Mouse (Mus musculus): ENCODE measurements at regions not wholly inside any gene's neighbourhood (a gene's known extent, or its start where the extent isn't known, plus 50 kb on each side); places are given as distances from the start of the nearest gene placed in this dataset.

DNA sequence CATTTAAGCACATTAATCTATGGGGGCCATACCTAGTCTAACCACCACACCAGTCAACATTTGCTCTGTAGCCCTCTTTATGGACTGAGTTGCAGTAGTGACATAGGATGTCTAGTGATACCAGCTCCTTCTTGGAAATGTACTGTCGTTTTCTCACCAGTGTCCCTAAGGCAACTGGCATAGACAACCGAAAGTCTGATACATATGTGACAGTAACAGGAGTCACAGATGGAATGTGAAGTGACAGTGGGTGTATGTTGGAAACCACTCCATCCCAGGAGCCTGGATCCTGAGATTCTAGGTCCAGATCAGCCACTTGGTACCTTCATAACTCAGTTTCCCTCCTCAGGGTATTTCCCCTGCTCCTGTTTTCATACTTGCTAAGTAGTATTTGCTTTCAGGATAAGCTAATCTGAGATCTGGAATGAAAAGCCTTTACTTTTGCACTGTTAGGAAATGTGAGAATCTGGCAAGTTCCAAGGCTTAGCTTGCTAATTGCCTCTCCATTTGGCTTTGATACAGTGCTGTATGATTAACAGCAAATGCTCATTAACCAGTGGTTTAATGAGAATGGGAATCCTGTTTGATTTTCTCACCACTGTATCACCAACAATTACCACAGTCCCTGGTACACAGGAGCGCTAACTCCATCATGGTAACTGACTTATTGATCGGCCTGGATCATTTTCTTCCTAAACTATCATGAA is 192.8 kb upstream of the Fggy start:
- no peak for DNase-seq (ENCODE audit: extremely low read depth)
- Histone ChIP-seq H3K4me1 (ENCODE audit: control insufficient read depth in 1 of 2, insufficient read depth in 2 of 2) (no peaks in the 10 kb centered on the region), H3K79me2 (replicated peaks; ENCODE audit: control insufficient read depth, extremely low read depth, insufficient read depth, poor library complexity, severe bottlenecking) (no peaks in the 10 kb centered on the region), H3K9ac (ENCODE audit: insufficient read depth, low read depth) (no peak overlapping the region), H3K36me3 (replicated peaks in 1 of 2; ENCODE audit: control insufficient read depth in 1 of 2, insufficient read depth in 1 of 2, low read length in 1 of 2) (no peaks in the 10 kb centered on the region), H3K9me3 (replicated peaks; ENCODE audit: low read length) (no peaks in the 10 kb centered on the region), H3K27ac (ENCODE audit: insufficient read depth, low read depth) (no peak overlapping the region), H3K27me3 (replicated peaks) (no peaks in the 10 kb centered on the region), H3K4me3 (replicated peaks in 1 of 3; ENCODE audit: low read depth in 2 of 3, low read length in 2 of 3, poor library complexity in 1 of 3) (no peak overlapping the region), H3K4me2 (ENCODE audit: insufficient read depth, low read depth, poor library complexity, severe bottlenecking) (no peak overlapping the region)
- in situ Hi-C loops (cut with MboI; ENCODE audit: low pct_ligation_motif_present, low pct_unique_long_range_greater_than_20kb, low sequenced_read_pairs) (no loop called here), dilution Hi-C loops (cut with MboI; ENCODE audit: extremely low pct_ligation_motif_present, extremely low pct_unique_long_range_greater_than_20kb, low sequenced_read_pairs) (no loop called here)
- TF ChIP-seq NRF1 (IDR thresholded peaks at IDR 0.05; ENCODE audit: low read depth, low read length) = no peak
- no peak for TF ChIP-seq RAD21 (IDR thresholded peaks at IDR 0.05; ENCODE audit: low read depth, low read length)
- no peak for TF ChIP-seq POLR2A (IDR thresholded peaks at IDR 0.05; ENCODE audit: low read depth, low read length)
- TF ChIP-seq E2F4 (IDR thresholded peaks at IDR 0.05; ENCODE audit: insufficient replicate concordance, low read depth, low read length) = no peak
- TF ChIP-seq PAX5 (IDR thresholded peaks at IDR 0.05; ENCODE audit: low read length) = no peak
- TF ChIP-seq CTCF (conservative IDR thresholded peaks at IDR 0.05 in 1 of 2, IDR thresholded peaks at IDR 0.05 in 1 of 2; ENCODE audit: low read depth in 2 of 2, low read length in 2 of 2) = no peak
- no peak for TF ChIP-seq MAZ (IDR thresholded peaks at IDR 0.05; ENCODE audit: low read depth, low read length)
- no peak for TF ChIP-seq SMC3 (IDR thresholded peaks at IDR 0.05; ENCODE audit: low read depth, low read length)
- no peak for TF ChIP-seq MYC (IDR thresholded peaks at IDR 0.05; ENCODE audit: low read depth, low read length)
- no peak for TF ChIP-seq USF1 (IDR thresholded peaks at IDR 0.05; ENCODE audit: low read depth, low read length)
- TF ChIP-seq ZMIZ1 (IDR thresholded peaks at IDR 0.05; ENCODE audit: low read depth, low read length) = no peak
- TF ChIP-seq USF2 (conservative IDR thresholded peaks at IDR 0.05; ENCODE audit: low read depth, low read length) = no peak
- no peak for TF ChIP-seq TCF12 (IDR thresholded peaks at IDR 0.05; ENCODE audit: low read depth, low read length)
- no peak for TF ChIP-seq MAX (IDR thresholded peaks at IDR 0.05; ENCODE audit: low read length)
- TF ChIP-seq ZNF384 (IDR thresholded peaks at IDR 0.05; ENCODE audit: low read depth, low read length) = no peak
- TF ChIP-seq IRF4 (IDR thresholded peaks at IDR 0.05; ENCODE audit: low read depth, low read length) = no peak
- TF ChIP-seq MEF2A (IDR thresholded peaks at IDR 0.05; ENCODE audit: borderline replicate concordance, low read depth, low read length) = no peak
- TF ChIP-seq MXI1 (IDR thresholded peaks at IDR 0.05; ENCODE audit: low read depth, low read length) = no peak

DNA sequence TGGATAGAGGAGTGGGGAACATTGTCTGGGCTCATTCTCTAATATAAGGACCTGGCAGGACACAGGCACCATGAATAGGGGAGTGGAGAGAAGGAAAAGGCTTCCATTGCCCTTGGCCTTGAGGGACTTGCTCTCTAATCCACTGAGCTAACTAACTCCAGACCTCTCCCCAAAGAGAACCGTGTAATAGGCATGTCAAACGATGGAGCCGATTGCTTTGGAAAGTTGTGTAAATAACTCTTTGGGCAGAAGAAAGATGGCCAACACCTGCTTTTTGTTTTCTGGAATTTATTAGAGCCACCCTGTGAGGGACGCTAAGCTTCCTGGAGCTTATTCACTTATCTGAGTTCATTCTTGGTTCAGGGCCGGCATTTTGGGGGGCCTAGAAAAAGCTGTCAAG is 180.9 kb upstream of the Fggy start:
- no peak overlapping the region for H3K4me3 ChIP-seq (replicated peaks in 1 of 3; ENCODE audit: low read depth in 2 of 3, low read length in 2 of 3, poor library complexity in 1 of 3)
- H3K27me3 ChIP-seq (replicated peaks) = no peaks in the 10 kb centered on the region
- no peaks in the 10 kb centered on the region for H3K9me3 ChIP-seq (replicated peaks; ENCODE audit: low read length)
- no peak for DNase-seq (ENCODE audit: extremely low read depth)
- H3K79me2 ChIP-seq (replicated peaks; ENCODE audit: control insufficient read depth, extremely low read depth, insufficient read depth, poor library complexity, severe bottlenecking) = no peaks in the 10 kb centered on the region
- in situ Hi-C loops (cut with MboI; ENCODE audit: low pct_ligation_motif_present, low pct_unique_long_range_greater_than_20kb, low sequenced_read_pairs) (no loop called here), dilution Hi-C loops (cut with MboI; ENCODE audit: extremely low pct_ligation_motif_present, extremely low pct_unique_long_range_greater_than_20kb, low sequenced_read_pairs) (no loop called here)
- no peak for TF ChIP-seq JUN (IDR thresholded peaks at IDR 0.05; ENCODE audit: insufficient read depth, low read depth, low read length)
- TF ChIP-seq TCF12 (IDR thresholded peaks at IDR 0.05; ENCODE audit: low read depth, low read length) = no peak
- no peaks in the 10 kb centered on the region for H3K36me3 ChIP-seq (replicated peaks in 1 of 2; ENCODE audit: control insufficient read depth in 1 of 2, insufficient read depth in 1 of 2, low read length in 1 of 2)
- no peak overlapping the region for H3K4me2 ChIP-seq (ENCODE audit: insufficient read depth, low read depth, poor library complexity, severe bottlenecking)
- H3K27ac ChIP-seq (ENCODE audit: insufficient read depth, low read depth) = no peak overlapping the region
- no peak overlapping the region for H3K9ac ChIP-seq (ENCODE audit: insufficient read depth, low read depth)
- H3K4me1 ChIP-seq (ENCODE audit: control insufficient read depth in 1 of 2, insufficient read depth in 2 of 2) = peaks cover 0 to 8% of the 10 kb centered on the region in 2 experiments; a peak in 2 of 4 replicates
